Mouse (Mus musculus) cerebellum, adult 2 months (tissue): ENCODE data around the gene B3gnt5.

Experiments
- CTCF ChIP-seq: fragments of 200-500 bp; IDR thresholded peaks from 2 replicates; pipeline ENCODE4 v1.5.1; 2011; ENCODE audit warnings: low read depth, mild to moderate bottlenecking, control low read depth, low read length, moderate library complexity, borderline replicate concordance; ENCODE audit not compliant: insufficient read depth
- POLR2A ChIP-seq: fragments of 200-500 bp; IDR thresholded peaks from 2 replicates; pipeline ENCODE4 v1.6.1; 2011; ENCODE audit warnings: low read length, control low read depth, borderline replicate concordance; ENCODE audit not compliant: insufficient read depth

DNA sequence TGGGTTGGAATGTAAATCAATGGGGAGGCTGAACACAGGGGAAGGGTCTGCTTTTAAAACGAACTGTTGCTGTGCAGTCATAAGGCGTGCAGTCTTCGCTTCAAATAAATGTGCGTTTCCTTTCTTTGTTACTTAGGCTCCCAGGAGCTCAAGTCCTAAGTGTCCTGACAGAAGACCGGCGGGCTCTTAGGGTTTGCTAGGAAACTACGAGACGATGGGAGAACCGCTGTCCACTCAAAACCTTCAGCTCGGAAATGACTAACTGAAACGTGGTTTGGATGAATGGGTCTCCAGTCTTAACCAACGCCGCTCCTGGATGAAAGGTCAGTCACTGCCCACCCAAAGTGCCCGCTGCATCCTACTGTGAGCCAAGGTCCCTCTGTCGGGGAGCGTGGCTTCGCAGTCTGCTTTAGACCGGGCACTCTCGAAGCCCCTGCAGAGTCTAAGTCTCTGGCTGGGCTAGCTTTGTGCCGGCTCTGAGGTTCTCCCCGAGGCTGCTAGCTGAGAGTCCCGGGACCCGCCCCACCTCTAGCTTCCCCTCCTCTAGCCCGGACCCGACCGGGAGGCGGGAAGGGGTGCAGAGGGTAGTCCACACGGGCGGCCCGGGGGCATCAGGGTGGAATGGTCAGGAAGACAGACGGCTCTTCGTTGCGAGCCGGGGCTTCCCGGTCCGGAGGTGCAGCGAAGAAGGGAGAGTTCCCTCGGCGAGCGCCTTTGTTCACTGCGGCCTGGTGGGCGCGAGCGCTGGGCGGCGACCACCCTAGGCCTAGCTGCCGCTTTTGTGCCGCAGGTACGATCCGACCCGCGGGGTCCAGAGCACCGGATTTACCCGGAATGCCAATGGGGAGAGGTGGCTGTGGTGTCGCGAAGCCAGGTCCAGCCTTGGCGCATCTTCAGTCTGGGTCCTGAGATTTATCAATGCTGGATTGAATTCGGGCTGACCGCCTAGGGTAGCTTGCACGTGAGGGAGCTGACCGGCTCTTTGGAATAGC, 793 bp downstream of the B3gnt5 start:
- no peak for TF ChIP-seq CTCF
- TF ChIP-seq POLR2A, result no peak
